Mouse (Mus musculus) T-cell, adult 2 months (primary cell): ENCODE results near the gene Dhx8.
A peak's percentile ranks its signal among the peaks of the same experiment; 100 is the strongest.

Source experiments
- DNase-seq: peaks from one replicate; pipeline ENCODE4 v3.0.0; 2022; ENCODE audit warnings: low spot score

The Dhx8 gene

DNA sequence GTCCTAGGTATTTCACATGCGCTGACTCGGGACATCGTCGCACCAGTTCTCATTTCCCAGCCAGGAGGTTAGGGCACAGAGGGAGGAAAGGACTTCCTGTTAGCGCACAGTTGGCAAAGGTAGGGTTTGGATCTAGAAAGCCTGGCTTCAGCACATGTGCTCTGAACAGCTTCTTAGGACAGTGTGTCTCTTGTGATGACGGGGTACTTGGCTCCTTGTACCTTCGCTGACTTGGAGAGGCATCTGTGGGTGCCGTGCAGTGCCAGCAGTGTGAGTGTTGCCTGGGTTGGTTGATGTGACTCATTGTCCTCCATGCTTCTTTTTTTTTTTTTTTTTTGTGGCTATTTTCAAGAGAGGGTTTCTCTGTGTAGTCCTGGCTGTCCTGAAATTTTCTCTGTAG is 23.9 kb downstream of the Dhx8 start:
- no peak for DNase-seq

DNA sequence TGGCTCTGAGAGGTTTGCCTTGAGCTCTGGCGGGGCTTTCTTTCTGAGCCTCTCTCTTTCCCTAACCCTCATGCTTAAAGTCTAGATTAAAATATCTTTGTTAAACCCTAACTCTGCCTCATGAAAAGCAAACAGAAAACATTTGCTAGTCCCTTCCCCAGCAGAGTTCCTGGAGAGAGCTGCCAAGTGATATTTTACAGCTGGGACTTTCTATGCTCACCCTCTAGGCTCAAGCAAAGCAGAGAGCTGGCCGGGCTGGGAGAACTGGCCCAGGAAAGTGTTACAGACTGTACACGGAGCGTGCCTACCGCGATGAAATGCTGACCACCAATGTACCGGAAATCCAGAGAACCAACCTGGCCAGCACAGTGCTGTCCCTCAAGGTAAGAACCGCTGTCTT is 24.6 kb downstream of the Dhx8 start:
- no peak for DNase-seq

DNA sequence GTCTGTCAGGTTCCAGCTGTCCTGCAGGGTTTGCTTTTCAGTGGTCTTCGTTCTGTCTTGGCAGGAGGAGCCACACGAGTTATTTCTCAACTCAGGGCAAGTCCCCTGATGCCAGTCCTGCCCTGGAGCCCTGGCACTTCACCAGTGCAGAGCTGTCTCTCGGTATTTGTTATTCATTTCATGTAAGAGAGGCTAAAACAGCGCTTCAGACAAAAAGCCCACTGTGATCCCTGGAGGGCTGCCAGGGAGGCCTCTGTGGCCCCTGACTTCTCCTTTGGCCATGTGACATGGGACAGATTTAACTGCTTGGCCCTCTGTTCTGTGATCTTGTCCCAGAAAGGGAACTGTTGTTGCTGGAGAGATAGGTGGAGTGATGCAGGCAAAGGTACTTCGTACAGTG is 25.7 kb downstream of the Dhx8 start:
- no peak for DNase-seq

DNA sequence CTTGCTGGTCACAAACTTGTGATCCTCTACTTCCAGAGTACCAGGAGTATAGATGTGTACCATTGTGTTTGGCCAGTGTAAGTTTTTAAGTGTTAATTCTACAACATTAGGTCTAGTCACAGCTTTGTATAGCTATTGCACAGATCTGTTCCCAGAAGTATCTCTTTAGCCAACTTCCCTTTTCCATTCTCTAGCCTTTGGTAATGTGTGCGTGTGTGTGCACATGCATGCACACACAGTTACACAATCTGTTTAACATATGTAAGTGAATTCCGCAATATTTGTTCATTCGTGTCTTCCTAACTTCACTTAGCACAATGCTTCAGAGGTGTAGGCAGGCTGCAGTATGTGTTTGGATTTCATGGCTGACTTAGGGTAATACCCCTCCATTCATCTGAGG is 26.8 kb downstream of the Dhx8 start:
- DNase-seq = no peak

DNA sequence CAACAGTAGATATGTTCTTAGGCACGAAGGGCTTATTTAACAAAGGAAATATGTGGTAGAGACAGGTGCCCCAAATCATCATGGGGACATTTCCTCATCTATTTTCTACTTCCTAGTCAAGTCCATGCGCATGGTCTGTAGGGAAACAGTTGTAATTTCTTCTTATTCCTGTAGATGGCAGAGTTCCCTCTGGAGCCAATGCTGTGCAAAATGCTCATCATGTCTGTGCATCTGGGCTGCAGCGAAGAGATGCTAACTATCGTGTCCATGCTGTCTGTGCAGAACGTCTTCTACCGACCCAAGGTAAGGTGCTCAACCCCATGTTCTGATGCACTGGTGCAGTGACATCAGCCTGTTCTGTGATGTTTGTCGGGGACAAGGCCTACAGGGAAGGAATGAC is 31.0 kb downstream of the Dhx8 start:
- peak; percentile 28 for DNase-seq

DNA sequence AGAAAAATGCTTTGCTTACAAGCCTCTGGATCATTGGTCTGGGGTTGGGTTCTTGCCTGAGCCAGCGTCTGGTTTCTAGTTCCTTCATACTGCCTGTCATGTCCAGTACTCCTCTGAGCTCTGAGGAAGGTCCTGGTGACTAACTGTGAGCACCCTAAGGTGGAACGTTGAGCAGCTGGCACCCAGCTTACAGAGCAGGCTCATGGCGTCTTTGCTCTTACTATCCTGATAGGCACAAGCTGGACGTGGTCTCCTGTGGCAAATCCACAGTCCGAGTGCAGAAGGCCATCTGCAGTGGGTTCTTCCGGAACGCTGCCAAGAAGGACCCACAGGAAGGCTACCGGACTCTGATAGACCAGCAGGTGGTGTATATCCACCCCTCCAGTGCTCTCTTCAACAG is 31.8 kb downstream of the Dhx8 start:
- DNase-seq = no peak

DNA sequence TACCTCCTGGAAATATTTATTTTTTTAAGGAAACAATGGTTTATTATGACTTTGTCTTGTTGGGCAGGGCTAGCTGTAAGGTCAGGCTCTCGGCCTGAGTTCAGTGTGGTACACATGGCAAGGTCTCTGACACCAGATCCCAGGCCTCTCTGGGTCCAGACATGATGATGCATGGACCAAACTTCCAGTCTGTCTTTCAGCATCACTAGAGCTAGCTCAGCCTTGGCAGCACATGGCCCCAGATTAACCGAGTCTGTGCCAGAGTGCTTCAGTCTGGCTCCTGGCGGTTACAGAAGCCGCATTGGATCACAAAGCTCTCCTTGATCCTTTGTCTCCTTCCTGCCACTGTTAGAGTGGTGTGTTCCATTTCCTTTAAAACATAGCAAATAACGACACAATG is 34.6 kb downstream of the Dhx8 start:
- no peak for DNase-seq

DNA sequence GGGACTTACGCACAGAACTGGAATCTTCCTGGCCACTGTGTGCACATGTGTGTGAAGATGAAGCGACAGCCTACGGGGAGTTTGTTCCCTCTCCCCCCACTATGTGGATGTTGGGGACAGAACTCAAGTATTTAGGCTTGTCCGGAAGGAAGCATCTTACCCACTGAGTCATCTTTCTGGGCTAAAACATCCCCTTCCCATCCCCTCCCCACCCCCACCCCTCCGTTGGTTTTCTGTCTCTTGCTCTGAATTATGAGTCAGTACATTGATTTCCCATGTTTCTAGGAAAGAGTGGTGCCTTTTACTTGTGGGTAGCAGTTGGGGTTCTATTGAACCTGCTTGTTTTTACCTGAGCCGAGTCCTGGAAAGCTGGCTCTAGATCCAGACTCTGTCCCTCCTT is 36.0 kb downstream of the Dhx8 start:
- DNase-seq = no peak

DNA sequence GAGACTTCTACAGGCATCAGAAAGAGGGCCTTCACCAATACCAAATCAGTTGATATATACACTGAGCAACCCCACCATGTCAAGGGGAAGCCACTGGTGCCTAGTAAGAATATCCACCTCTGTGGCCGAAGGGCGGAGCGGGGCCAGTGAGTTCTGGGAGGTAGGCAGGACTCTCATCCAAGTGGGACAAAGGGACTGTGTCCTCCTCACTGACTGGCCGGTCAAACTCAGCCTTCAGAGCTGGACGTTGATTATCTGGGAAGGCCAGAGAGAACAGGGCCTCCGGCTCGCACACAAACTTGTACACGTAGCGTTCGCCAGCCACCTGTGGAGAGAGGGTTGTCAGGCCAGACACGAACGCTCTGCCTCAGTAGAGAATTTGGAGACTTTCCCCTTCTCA is 37.5 kb downstream of the Dhx8 start:
- DNase-seq = no peak

DNA sequence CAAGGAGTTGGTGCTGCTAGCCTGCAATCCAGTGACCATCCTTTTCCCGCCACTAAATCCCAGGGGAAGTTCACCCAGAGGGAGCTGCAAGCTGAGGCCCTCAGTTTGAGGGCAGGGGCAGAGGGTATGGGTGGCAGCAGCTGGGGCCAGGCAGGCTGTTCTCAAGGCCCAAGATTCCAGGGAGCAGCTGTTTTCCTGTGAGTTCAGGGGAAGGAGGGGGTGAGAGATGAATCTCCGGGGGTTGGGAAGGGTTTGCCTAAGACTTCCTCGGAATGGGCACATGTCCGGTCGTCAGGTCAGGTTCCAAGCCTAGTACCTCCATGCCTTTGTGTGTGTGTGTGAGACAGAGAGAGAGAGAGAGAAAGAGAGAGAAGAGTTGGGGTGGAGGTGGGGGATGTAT is 39.3 kb downstream of the Dhx8 start:
- no peak for DNase-seq

DNA sequence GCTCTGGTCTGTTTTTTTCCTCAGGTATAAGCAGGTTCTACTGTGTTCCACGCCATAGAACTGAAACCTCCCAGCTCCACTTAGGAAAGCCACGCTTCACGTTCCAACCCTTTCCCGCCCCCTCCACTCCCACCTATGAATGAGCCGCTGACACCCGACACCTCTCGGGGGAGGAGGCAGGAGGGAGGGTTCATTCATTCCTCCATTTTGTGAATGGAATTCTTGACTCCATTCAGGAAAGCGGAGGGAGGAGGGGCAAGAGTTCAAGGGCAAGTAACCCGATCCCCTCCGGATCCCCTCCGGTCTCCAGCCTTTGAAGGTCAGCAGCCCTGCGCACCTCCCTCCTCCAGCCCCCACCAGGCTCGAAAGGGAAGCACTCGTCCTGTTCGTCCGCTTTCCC is 39.7 kb downstream of the Dhx8 start:
- DNase-seq = no peak

DNA sequence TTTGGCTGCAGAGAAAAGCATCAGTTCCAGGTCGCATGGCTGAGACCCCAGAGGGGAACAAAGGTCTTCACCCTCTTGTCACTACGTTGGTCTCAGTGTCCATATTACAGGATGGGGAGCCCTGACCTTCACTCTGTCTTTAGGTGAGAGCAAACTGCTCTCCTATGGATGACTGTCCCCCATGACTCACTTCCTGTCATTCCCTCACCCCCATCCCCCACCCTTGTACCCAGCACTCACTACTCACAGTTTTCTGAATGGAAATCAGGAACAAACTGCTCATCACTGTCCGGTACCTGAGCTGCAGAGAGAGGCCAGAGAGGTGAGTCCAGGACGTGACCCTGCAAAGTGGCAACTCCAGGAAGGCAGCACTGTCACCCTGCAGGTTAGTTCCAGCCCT is 44.1 kb downstream of the Dhx8 start:
- DNase-seq = no peak

DNA sequence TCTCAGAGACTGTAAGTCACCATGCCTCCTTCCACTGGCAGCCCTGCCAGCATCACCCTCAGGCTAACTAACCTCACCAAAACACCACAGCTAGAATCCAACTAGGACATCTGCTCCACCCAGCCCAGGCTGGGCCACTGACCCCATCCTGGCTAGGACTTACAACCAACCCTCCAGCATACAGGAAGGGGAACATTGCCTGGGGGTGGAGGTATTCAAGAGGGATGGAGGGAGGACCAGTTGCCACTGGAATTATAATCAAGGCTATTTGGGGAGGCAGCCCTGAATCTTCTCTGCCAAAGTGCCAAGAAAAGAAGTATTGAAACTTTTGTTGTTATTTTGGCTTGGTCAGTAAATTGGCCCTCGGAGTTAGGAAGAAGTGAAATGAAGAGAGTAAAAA is 50.4 kb downstream of the Dhx8 start:
- no peak for DNase-seq

DNA sequence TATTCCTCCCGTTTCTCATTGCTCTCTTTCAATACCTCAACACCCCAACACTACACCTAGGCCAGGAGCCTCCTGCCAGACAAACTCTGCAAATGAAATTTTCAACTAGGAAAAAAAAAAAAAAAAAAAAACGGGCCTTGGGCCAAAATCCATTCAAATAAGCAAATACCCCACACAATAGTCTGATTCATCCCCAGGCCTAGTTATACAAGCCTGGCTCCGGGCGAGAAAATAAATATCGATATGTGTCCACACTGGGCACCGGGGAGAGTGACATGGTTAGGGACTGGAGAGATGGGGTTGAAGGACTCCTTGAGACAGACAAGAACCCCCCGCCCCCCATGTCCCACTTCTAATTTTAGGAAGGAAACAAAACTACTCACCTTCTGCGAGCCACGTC is 50.9 kb downstream of the Dhx8 start:
- no peak for DNase-seq

DNA sequence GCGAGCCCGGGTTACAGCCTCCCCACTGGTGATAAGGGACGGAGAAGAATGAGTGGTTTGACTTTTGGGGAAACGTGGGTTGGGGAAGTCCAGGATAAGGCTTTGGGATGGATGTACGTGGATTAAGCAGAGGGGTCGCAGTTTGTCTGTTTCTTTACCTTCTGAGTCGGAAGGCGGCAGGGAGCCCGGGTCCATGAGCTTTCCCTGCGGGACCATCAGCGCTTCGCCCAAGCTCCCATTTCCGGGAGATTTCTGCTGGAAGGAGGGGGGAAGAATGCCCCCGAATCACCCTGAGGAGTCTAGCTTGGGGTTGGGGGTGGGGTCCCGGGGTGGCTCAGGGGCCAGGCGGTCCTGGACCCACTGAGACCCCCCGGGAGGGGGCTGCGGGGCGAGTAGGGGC is 51.4 kb downstream of the Dhx8 start:
- no peak for DNase-seq

DNA sequence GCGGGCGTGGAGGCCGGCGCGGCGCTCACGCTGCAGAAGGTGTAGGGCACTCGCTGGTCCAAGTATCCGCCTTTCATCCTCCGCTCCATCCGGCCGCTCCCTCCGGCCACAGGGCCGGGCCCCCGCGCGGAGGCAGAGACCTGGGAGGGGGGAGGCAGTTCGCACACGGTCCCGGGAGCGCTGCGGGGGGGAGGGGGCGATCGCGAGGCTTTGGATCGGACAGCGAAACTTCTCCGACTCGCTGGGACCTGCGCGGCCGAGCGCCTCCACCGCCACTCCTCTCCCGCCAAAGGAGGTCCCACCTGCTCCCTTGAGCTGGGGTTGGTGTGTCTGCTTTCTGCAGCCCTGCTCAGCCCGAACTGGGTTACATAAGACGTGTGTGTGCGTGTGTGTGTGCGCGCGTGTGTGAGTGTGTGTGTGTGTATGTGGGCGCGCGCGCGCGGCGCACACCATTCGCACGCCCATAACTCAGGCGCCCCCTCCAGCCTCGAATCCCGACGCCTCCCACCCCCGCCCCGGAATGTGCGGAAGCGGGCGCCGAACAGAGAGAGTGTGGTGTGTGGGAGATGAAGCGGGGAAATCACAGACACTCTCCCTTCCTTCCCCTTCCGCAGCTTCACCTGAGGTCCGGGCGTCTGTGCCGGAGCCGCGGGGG is 51.9 kb downstream of the Dhx8 start:
- no peak for DNase-seq

DNA sequence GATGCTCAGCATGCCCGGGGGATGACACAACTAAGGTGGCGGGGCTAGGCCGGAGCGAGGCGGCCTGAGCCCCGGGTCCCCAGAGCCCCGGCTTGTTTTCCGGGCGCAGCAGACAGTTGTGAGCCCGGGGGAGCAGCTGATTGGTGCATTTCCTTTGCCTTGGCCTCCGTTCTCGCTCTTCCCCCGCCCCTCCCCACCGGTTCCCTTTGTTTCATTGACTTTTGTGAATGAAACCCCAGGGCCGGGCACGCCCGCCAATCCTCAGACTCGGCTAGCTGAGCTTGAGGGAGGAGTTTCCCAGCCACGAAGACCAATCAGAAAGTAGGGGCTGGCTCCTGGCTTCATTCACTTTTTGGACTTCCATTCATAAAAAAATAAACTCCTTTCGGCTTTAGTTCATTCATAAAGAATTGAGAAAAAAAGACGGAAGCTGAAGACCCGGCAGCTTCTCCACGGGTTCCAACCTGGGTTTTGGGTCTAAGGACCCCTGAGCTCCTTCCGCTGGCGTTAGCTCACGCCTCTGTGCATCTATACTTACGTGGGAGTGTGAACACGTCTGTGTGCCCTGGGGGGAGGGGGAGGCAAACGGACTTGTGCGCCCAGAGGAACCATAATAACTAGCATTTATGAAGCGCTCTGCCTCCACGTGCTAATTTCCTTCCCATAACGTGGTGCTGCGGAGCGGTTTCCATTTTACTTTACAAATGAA is 52.6 kb downstream of the Dhx8 start, which contains the start of gene Etv4:
Gene Etv4 (minus strand): TSS at position 229 of the 709 bp plus-strand sequence.
- DNase-seq = peak; percentile 86

DNA sequence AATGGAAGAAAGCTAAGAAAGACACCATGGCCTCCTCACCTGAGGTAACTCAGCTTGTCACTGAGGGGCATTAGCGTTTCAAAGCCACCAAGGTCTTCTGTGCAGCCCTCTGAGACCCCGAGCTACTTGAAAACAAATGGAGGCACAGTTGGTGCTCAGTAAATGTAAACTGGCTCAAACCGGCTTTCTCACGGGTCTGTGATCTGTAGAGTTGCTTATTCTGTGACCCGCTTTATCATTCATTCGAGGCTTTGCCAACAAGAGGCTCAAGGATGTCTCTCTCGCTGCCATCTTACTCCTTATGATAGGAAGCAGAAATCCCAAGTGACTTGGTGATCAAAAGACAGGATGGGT is 53.1 kb downstream of the Dhx8 start:
- no peak for DNase-seq

DNA sequence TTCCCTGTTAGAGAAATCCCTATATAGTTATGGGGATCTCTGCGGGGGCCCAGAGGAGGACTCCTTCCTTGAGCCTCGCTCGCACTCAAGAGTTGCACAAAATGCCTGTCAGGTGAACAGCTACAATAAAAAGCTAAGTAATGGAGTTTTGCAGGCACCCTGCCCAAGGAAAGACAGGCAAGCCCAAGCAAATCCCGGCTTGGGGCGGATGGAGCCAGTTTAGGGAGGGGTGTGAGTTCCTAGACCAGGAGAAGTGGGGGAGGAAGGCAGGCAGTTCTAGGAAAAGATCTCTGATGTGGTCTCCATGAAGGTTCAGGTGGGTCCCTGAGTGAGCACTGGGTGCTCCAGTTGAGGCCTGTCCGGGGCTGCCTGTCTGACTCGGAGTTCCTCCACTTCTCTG is 53.9 kb downstream of the Dhx8 start:
- DNase-seq = no peak

DNA sequence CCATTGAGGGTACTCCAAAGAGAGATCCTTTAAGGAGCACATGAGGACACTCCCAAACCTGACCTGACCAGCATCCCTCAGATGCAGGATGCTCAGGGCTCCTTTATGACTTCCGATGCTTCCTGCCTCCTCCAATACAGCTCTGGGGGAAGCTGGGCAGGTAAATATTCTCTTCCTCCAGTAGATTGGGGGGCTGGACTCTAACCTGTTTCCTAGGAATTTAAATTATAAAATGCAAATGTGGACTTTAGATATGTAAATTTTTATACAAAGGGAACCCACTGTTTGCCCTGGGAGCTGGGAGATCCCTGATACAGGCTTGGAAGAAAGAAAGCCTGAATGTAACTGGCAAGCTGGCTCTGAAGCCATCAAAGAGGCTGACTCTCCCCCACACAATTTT is 54.7 kb downstream of the Dhx8 start:
- DNase-seq = no peak

DNA sequence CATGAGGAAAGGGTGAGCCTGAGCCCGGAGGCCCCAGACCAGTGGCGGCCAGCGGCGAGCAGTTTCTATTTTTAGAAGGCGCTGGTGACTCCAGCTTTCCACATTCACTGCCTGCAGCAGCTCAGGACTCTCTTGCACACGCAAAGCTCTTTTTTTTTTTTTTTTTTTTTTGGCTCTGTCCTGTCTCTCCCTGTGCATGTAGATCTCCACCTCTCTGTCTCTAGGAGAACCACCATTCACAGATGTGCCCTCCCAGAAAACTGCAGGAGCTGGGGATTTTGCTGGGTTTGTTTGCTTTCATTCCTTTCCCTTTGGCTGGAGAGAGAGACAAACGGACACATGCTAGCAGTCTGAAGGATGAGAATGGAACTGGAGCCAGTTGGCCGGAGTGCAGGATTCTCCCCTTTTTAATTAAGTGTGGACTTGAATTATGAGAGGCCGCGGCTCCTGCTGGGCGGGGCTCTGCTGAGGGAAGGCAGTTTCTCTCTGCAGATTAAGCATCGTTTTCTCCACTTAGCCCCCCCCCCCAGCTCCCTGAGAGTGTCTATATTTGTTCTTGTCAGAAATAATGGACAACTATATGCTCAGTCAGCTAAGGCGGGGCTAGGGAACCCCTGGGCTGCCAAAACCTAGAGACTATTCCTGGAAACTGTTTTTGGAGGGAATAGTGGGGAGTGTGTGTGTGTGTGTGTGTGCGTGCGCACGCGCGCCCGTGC is 58.2 kb downstream of the Dhx8 start:
- no peak for DNase-seq

DNA sequence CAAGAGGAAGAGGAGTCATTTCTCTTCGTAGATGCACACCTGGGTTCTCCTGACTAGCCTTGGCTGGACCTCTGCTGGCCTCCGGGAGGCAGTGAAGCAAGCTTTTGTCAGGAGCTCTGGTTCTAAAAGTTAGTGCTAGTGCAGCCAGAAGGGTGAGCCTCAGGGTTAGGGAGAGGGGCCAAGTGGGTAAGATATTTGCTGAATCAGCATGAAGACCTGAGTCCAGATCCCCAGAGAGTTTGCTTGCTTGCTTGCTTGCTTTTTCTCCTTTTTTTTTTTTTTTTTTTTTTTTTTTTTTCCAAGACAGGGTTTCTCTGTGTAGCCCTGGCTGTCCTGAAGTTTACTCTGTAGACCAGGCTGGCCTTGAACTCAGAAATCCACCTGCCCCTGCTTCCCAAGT is 64.6 kb downstream of the Dhx8 start:
- DNase-seq = no peak

DNA sequence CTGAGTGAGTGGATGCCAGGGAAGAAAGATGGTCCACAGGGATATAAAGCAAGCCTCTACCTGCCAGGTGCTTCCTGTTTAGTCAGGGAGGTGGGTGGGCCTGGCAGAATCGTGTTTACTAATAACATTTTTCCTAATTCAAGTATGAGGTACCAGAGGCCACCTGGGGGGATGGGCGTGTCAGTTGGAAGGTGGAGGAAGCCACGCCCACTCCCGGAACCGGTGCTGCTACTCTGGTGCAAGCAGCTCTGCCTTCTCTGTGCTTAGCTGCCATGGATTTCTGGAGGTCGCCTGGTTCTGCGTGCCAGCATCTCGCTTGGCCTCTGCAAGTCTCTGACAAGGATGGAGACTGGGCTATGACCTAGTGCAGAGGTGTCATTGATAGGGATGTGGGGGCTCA is 65.4 kb downstream of the Dhx8 start:
- DNase-seq = no peak

DNA sequence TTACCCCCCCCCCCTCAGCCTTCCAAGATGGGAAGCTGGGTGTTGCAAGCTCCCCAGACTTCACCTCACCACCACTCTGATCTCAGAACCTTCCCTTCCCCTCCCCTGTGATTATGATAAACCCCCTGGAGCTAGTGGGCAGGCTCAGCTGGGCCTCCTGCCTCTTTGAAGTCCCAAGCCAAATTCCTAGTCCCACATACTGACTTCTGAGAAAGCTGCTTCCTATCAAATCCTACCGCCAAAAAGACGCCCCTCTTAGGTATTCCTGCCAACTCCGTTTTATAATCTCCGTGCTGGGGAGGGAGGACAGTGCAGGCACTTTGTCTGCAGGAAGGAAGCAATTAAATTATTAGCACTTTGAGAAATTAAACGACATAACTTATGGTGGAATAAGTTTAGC is 68.7 kb downstream of the Dhx8 start:
- no peak for DNase-seq
